Mouse (Mus musculus) cerebellum, adult 18-20 months (tissue): ENCODE results near the gene Sult2a4.
"Not testable (repeated sequence)": the region's sequence is repeated elsewhere in the genome, so short reads cannot be mapped to it uniquely, and the experiment has no call there.

Experiments used
- DNase-seq, 2 experiments: peaks; one replicate each; pipeline ENCODE4 v3.0.0; 2021

Gene Sult2a4

DNA sequence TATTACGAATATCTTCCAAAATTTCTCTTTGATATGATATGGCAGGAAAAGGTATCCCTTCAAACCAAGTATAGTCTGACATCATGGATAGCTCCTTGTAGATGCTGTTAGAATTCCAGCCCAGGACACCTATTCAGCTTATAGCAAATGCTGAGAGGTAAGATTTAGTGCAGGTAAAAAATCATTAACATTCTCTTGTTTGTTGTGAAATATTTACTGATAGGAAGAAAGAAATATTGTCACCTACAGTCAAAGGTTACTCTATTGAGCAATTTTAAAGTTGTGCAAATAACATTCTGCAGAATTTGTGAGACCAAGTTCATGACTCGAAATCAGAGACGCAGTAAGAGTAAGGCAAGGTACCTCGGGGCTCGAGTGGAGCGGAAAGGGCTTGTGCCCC lies at the start of gene Sult2a4:
Gene Sult2a4, minus strand, starts transcription at position 101 of the 400 bp plus-strand sequence.
- DNase-seq: not testable (repeated sequence)

DNA sequence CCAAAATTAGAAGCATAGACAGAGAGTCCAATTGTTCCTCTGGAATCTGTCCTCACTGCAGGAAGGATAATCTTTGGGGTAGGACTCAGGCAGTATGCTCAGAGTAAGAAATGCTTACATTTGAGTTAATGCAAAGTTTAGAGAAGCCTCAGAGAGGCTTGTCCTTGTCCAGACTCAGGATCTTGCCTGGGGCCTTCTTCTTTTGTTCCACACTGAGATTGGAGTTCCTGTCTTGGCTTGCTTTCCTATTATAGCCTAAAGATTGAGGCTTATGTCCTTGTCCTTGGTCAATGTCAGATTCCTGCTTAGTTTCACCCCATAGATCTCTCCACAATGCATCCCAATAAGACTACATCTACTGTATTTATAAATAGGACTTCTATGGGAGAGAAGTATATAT lies 41.4 kb upstream of the Sult2a4 start:
- not testable (repeated sequence) for DNase-seq

DNA sequence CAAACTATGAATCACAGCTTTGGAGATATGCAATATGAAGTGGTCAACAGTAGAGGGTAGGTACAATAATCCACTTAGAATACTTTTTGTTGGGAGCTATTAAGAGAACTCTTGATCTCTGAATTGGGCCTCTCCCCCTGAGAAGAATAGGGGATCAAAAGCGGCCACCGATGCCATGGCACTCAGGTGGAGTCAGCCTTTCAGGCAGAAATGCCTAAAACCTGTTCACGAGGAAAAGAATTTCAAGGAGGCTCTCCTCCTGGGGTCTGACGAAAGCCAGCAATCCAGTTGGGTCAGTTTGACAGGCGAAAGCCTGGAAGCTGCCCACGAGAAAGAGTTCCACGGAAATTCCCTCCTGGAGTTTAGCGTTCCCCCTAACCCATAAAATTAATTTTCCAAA lies 23.7 kb upstream of the Sult2a4 start:
- DNase-seq: no peak

DNA sequence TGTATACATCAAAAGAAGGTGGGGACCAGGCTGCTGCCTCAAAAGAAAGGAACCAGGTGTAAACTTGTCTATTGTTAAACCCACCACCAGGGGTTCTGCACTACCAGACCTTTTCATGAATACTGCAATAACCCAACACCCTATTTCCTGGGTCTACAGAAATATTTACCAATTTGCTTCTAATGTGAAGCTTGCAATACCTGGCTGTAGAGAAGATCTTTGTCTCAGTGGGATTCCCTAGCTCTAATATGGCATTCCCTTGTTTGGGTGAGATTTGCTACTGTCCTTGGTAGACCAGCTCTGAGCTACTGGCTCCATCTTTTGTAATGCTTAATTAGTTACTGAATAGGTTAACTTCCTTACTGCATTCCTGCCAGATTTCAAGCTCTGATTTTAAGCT lies 21.3 kb upstream of the Sult2a4 start:
- DNase-seq: not testable (repeated sequence)
